Mouse (Mus musculus): ENCODE measurements around the gene Art5.

- no peak for TF ChIP-seq CTCF (IDR thresholded peaks at IDR 0.05; ENCODE audit: low read depth)
- no peak for TF ChIP-seq EP300 (optimal IDR thresholded peaks at IDR 0.05)
These were observed 8.1 kb upstream of the Art5 start for GRCm38 (mm10) chr7:102117382-102117781.

Data from stomach, postnatal 0 days (tissue).